Comparison of ENCODE assay signal across 8 mouse cellular contexts in the genomic region with DNA sequence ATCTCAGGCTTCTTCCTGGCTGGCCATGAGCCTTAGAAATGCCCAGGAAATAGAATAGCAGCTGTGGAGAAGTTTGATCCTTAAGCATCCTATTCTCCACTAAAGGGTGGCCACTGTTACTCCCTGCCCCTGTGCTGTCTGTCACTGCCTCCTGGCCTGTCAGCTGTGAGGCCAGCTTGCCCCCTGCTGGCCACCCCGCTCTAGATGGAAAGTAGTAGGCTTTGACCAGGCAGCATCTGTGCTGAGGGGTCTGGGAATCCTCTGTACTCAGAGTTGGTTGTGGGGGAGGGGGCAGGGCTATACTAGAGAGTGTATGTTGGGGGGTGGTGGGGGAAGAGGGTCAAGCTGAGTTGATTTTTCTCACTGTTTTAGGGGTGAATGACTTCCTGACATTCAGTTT.
DNase-seq lines count a peak whose midpoint lies in the region; ATAC-seq lines count a peak whose summit lies in the region.

No protein-coding gene starts in this region.

- no peak overlapping the region for H3K9ac ChIP-seq in hindbrain, embryonic 16.5 days (ENCODE audit: low read depth, low read length)

- ATAC-seq in hindbrain, embryonic 16.5 days = peak; percentile 84; the same call in 1 of the 2 replicates
- peak; percentile 71 for ATAC-seq in megakaryocyte-erythroid progenitor cell, adult 5-6 weeks (replicated peaks; ENCODE audit: low FRiP score, low TSS enrichment, poor library complexity, severe bottlenecking)

- no peaks in the 10 kb centered on the region for H3K36me3 ChIP-seq in hindbrain, embryonic 16.5 days (ENCODE audit: control insufficient read depth, insufficient read depth, low read length)

- no peak overlapping the region for H3K4me3 ChIP-seq in hindbrain, embryonic 16.5 days (ENCODE audit: low read length)

- no peaks in the 10 kb centered on the region; the same call in 1 of the 2 replicates for H3K9me3 ChIP-seq in hindbrain, embryonic 16.5 days (ENCODE audit: control insufficient read depth, low read length)

- 13% methylated on average over 1 of the region's 1 CpGs for WGBS in hindbrain, embryonic 16.5 days

- no peak overlapping the region for H3K4me2 ChIP-seq in hindbrain, embryonic 16.5 days (ENCODE audit: low read length)

- peak; percentile 10 to 22 for DNase-seq in cerebellum, adult 18-20 months
- DNase-seq in cerebellum, adult 11 months = no peak
- DNase-seq in cerebellum, postnatal 4 days (ENCODE audit: low spot score in 2 of 2) = peak; percentile 24 to 67
- peak; percentile 18 for DNase-seq in gastrocnemius, postnatal 25 days
- peak; percentile 52 to 57 for DNase-seq in left cerebral cortex, adult 18-20 months (ENCODE audit: low spot score in 2 of 2)
- peak; percentile 7 to 22 for DNase-seq in right cerebral cortex, postnatal 36 days (ENCODE audit: low spot score in 2 of 2)

- H3K27me3 ChIP-seq in hindbrain, embryonic 16.5 days (replicated peaks; ENCODE audit: control insufficient read depth, insufficient read depth, low read length) = no peaks in the 10 kb centered on the region

- no peak overlapping the region for H3K27ac ChIP-seq in hindbrain, embryonic 16.5 days (ENCODE audit: low read depth, low read length)

- H3K4me1 ChIP-seq in hindbrain, embryonic 16.5 days (ENCODE audit: control insufficient read depth, insufficient read depth, low read depth, low read length) = no peaks in the 10 kb centered on the region; the same call in 1 of the 2 replicates
